Mouse (Mus musculus): ENCODE data around the gene Arhgef6. TPM values are rescaled to one million over a fixed set of nuclear protein-coding genes. Genes with fewer than 3 reads are reported as not detected.

Gene Arhgef6
- polyA plus RNA-seq, 1 experiment, result 14.2 TPM

DNA sequence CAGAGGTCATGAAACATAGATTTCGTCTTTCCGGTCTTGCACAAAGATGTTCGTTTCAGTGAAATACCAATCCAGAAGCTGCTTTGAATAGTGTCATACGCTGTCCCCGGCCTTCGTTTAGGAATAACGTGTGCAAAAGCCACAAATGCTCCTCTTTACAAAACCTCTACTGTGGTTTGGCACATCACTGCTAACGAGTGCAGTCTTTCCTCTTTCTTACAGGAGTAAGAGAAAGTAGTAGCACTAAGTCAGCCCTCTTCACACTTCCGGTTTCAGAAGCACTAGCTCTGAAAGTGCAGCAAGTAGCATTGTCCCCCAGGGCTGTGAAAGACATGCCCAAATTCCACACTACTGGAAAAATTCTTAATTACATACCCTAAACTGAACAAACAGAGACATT, 142.2 kb downstream of the Arhgef6 start:
- no peak for DNase-seq (ENCODE audit: low read depth)

- DNase-seq (ENCODE audit: low read depth), result no peak
Measured at GRCm38 (mm10) chrX:57189335-57189734, 149.2 kb downstream of the Arhgef6 start.

- DNase-seq (ENCODE audit: low read depth), result no peak
Measured at GRCm38 (mm10) chrX:57187301-57187700, 151.2 kb downstream of the Arhgef6 start.

DNA sequence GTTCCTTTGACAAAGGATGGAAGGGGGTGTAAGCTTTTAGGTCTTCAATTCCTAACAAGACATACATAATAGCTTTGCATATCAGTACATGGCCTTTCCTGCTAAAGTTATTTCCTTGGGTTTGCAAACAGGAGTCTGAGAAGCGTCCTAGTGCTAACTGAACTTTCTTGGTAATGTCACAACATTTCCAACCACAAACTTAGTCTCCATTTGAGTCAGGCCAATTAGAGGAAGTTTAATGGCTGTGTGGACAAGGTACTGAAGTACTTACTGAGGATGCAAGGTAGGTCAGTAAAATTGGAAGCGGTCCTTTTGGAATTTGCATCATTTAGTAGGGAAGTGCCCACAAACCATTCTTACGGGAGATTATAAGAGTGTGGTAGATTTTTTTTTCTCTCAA, 155.2 kb downstream of the Arhgef6 start:
- no peak for DNase-seq (ENCODE audit: low read depth)

DNA sequence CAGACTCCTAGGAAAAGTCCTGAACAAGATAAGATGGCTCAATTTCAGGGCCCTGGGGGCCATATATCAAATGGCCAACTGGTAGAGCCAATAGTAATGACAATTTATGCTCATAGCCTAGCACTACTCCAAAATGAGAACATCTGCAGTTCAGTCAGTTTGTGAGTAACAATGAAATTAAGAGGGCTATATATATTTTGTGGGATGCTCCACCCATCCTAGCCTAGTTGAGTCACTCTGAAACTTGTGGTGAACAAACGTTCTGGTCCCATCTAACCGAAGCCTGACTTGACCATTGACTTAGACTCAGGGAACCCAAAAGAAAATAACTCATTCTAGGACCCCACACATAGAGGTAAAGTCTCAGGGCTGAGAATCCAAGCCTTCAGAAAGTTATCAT, 156.1 kb downstream of the Arhgef6 start:
- DNase-seq (ENCODE audit: low read depth), result no peak

Other genes starting within 250 kb of the Arhgef6 start
- not detected in 2 replicates for gene Cd40lg, start 126.6 kb downstream of the Arhgef6 start, polyA plus RNA-seq (2012; rRNA removed)
- 16.1 and 18.2 TPM in 2 replicates for gene Rbmx, start 54.3 kb upstream of the Arhgef6 start, polyA plus RNA-seq (2012; rRNA removed)
- not detected in 2 replicates for gene Gm364, start 70.4 kb upstream of the Arhgef6 start, polyA plus RNA-seq (2012; rRNA removed)
- gene Gpr101, start 165.0 kb upstream of the Arhgef6 start, polyA plus RNA-seq (2012; rRNA removed), result not detected in 2 replicates